12 mouse cellular contexts compared by ENCODE assay signal in the genomic region with DNA sequence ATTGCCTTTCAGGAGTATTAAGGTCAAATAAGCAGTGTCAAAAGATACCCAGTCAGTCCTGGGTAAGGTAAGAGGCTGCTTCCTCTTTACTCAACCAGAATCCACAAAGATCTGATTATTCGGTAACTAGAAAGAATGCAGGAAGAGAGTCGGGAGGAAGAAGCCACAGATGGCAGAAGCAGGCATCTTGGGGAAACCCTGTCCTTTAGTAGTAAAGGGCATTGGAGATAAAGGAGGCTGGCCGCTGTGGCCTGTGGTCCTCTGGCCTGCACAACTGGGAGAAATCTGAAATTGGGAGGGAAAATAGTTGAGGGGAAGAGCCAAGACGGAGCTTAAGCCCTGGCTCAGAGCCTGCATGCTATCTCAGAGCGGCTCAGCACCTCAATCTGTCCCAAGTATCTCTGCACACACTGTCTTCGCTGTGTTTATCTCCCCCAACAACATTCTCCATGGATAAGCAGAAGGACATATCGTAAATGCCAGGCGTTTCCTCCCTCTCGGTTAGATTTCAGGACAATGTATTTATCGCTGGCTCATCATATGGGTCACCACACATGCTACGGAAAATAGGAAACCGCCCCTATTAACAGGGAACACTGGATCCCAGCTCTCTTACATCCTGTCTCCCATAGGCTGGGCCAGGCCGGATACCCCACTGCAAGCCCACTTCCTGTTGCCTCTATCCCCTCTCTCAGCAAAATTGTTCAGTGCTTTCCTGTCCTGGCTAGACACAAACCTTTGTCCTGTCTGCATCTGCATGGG. TPM values are rescaled to one million over a fixed set of nuclear protein-coding genes. Genes with fewer than 3 reads are reported as not detected.
DNase-seq lines count a peak whose midpoint lies in the region; ATAC-seq and TF ChIP-seq lines count a peak whose summit lies in the region.
"Had no signal": no experiment of that assay in that cellular context is flagged by ENCODE, and none has a peak within 500 bp of the region (broad histone marks: within the 10 kb centered on the region; RNA-seq: fewer than 3 reads in every experiment).

No protein-coding gene starts in this region.

- H3K4me2 ChIP-seq in heart, embryonic 16.5 days (ENCODE audit: low read depth, low read length), result 0 out of 2 replicates have a peak overlapping the region, but pooled peaks have one; percentile 14
- no peak overlapping the region for H3K4me2 ChIP-seq in lung, embryonic 16.5 days (ENCODE audit: low read depth, low read length)

- no peak for DNase-seq in heart, adult 2 months
- DNase-seq in heart, postnatal 36 days, result no peak
- DNase-seq in MEL (ENCODE audit: low read depth, low spot score), result peak; percentile 83
- no peak for DNase-seq in left cerebral cortex, postnatal 25 days (ENCODE audit: low spot score in 2 of 2)
- DNase-seq in gastrocnemius, adult 18-20 months (ENCODE audit: low spot score), result no peak
- no peak for DNase-seq in spleen, adult 18-20 months
- DNase-seq: cerebellum, adult 9-11 months; left cerebral cortex, postnatal 4 days had no signal

- WGBS in heart, adult 2 months, result 28% methylated on average over 13 of the region's 13 CpGs
- 28% methylated on average over 13 of the region's 13 CpGs for WGBS in heart, embryonic 16.5 days
- 53% methylated on average over 13 of the region's 13 CpGs for WGBS in lung, embryonic 16.5 days

- peak overlapping the region; percentile 56 for H3K27ac ChIP-seq in heart, adult 2 months
- peak overlapping the region; percentile 50 for H3K27ac ChIP-seq in MEL (ENCODE audit: control insufficient read depth, low read depth, low read length)
- H3K27ac ChIP-seq in heart, embryonic 16.5 days (ENCODE audit: low read length), result peak overlapping the region; percentile 64
- H3K27ac ChIP-seq in lung, embryonic 16.5 days (ENCODE audit: low read length), result peak overlapping the region; percentile 75

- ATAC-seq in heart, embryonic 16.5 days (replicated peaks; ENCODE audit: extremely low read depth, insufficient read depth, low FRiP score), result peak; percentile 79
- peak; percentile 89 for ATAC-seq in lung, embryonic 16.5 days (ENCODE audit: low read depth)
- ATAC-seq: forebrain, embryonic 16.5 days; inflammation-experienced regulatory T-cells, adult 6 months had no signal

- no peaks in the 10 kb centered on the region for H3K9me3 ChIP-seq in MEL (replicated peaks; ENCODE audit: insufficient read depth, low read length)
- no peaks in the 10 kb centered on the region for H3K9me3 ChIP-seq in heart, embryonic 16.5 days (replicated peaks; ENCODE audit: control insufficient read depth, low read length)
- H3K9me3 ChIP-seq in lung, embryonic 16.5 days (ENCODE audit: control insufficient read depth, low read length), result no peaks in the 10 kb centered on the region

- TF ChIP-seq POLR2A in heart, adult 2 months (IDR thresholded peaks at IDR 0.05; ENCODE audit: insufficient read depth, low read depth, low read length), result 0 out of 2 replicates have a peak, but pooled peaks have one; percentile 9
- TF ChIP-seq POLR2A in MEL (IDR thresholded peaks at IDR 0.05; ENCODE audit: control insufficient read depth in 1 of 2, insufficient read depth in 1 of 2, low read depth in 1 of 2, low read length in 2 of 2, poor library complexity in 1 of 2), result no peak

- TF ChIP-seq RAD21 in MEL (IDR thresholded peaks at IDR 0.05; ENCODE audit: low read depth, low read length), result no peak

- no peak overlapping the region for H3K9ac ChIP-seq in heart, adult 2 months (ENCODE audit: low read depth, low read length)
- no peak overlapping the region for H3K9ac ChIP-seq in MEL (ENCODE audit: control insufficient read depth, low read depth, low read length, poor library complexity, severe bottlenecking)
- no peak overlapping the region for H3K9ac ChIP-seq in heart, embryonic 16.5 days (ENCODE audit: low read length)
- no peak overlapping the region for H3K9ac ChIP-seq in lung, embryonic 16.5 days (ENCODE audit: low read length)

- no peak overlapping the region for H3K4me3 ChIP-seq in heart, adult 2 months
- no peak overlapping the region for H3K4me3 ChIP-seq in MEL (ENCODE audit: control insufficient read depth in 1 of 2, insufficient read depth in 1 of 2, low read depth in 2 of 2, low read length in 2 of 2)
- no peak overlapping the region for H3K4me3 ChIP-seq in heart, embryonic 16.5 days (ENCODE audit: low read length)
- no peak overlapping the region for H3K4me3 ChIP-seq in lung, embryonic 16.5 days (ENCODE audit: low read length)

- no peaks in the 10 kb centered on the region for H3K36me3 ChIP-seq in heart, adult 2 months (ENCODE audit: control insufficient read depth, insufficient read depth, low read length)
- peaks cover 0 to 16% of the 10 kb centered on the region in 2 experiments; a peak in 2 of 4 replicates for H3K36me3 ChIP-seq in MEL (ENCODE audit: control insufficient read depth in 1 of 2, insufficient read depth in 2 of 2, low read length in 2 of 2)
- no peaks in the 10 kb centered on the region for H3K36me3 ChIP-seq in heart, embryonic 16.5 days (ENCODE audit: control insufficient read depth, insufficient read depth)
- no peaks in the 10 kb centered on the region for H3K36me3 ChIP-seq in lung, embryonic 16.5 days (ENCODE audit: control insufficient read depth, insufficient read depth, low read length)

- no peak for TF ChIP-seq EP300 in heart, adult 2 months (IDR thresholded peaks at IDR 0.05; ENCODE audit: insufficient read depth, low read depth, low read length)
- TF ChIP-seq EP300 in MEL (IDR thresholded peaks at IDR 0.05; ENCODE audit: low read depth in 1 of 2, low read length in 2 of 2), result peak; percentile 96

- no peak for TF ChIP-seq CTCF in heart, adult 2 months (IDR thresholded peaks at IDR 0.05)
- TF ChIP-seq CTCF in MEL (IDR thresholded peaks at IDR 0.05 in 2 of 3, conservative IDR thresholded peaks at IDR 0.05 in 1 of 3; ENCODE audit: control insufficient read depth in 1 of 3, insufficient read depth in 1 of 3, low read depth in 2 of 3, low read length in 3 of 3, poor library complexity in 1 of 3, severe bottlenecking in 1 of 3), result no peak

- H3K27me3 ChIP-seq in heart, adult 2 months (ENCODE audit: control insufficient read depth, insufficient read depth, low read length), result no peaks in the 10 kb centered on the region
- H3K27me3 ChIP-seq in MEL (ENCODE audit: control insufficient read depth in 1 of 2, insufficient read depth in 2 of 2, low read length in 2 of 2), result no peaks in the 10 kb centered on the region; a peak in 1 of 4 replicates
- no peaks in the 10 kb centered on the region for H3K27me3 ChIP-seq in heart, embryonic 16.5 days (ENCODE audit: control insufficient read depth, insufficient read depth, low read length)
- H3K27me3 ChIP-seq in lung, embryonic 16.5 days (ENCODE audit: control insufficient read depth, insufficient read depth, low read depth, low read length), result no peaks in the 10 kb centered on the region

- intact Hi-C loops in heart, adult 2 months (cut with DNase I), result no loop called here
- intact Hi-C loops in heart, postnatal 36 days (cut with DNase I), result no loop called here
- intact Hi-C loops in left cerebral cortex, postnatal 25 days (cut with DNase I), result no loop called here

- H3K4me1 ChIP-seq in heart, adult 2 months (ENCODE audit: control insufficient read depth, insufficient read depth, low read length), result peaks cover 11% of the 10 kb centered on the region
- peaks cover 8 to 24% of the 10 kb centered on the region in 2 experiments for H3K4me1 ChIP-seq in MEL (ENCODE audit: control insufficient read depth in 1 of 2, insufficient read depth in 2 of 2, low read length in 2 of 2)
- peaks cover 46% of the 10 kb centered on the region for H3K4me1 ChIP-seq in heart, embryonic 16.5 days (ENCODE audit: control insufficient read depth, insufficient read depth, low read length)
- H3K4me1 ChIP-seq in lung, embryonic 16.5 days (replicated peaks; ENCODE audit: control insufficient read depth, insufficient read depth, low read length), result peaks cover 19% of the 10 kb centered on the region

- H3K79me2 ChIP-seq in heart, adult 2 months (replicated peaks; ENCODE audit: control insufficient read depth, insufficient read depth, low read length), result no peaks in the 10 kb centered on the region
- H3K79me2 ChIP-seq in MEL (ENCODE audit: control insufficient read depth, insufficient read depth, low read length, poor library complexity), result no peaks in the 10 kb centered on the region

TF ChIP-seq in MEL, 35 proteins besides CTCF, POLR2A, EP300 and RAD21 (continues in another document):
- no peak for TF ChIP-seq KAT2A (conservative IDR thresholded peaks at IDR 0.05; ENCODE audit: low read depth, low read length)
- peak; percentile 68; the same call in 1 of the 2 replicates for TF ChIP-seq MAFK (IDR thresholded peaks at IDR 0.05; ENCODE audit: borderline replicate concordance, low read depth, low read length)
- no peak for TF ChIP-seq SMC3 (IDR thresholded peaks at IDR 0.05; ENCODE audit: low read depth, low read length)
- no peak; the same call in 1 of the 2 replicates for TF ChIP-seq MAX (IDR thresholded peaks at IDR 0.05; ENCODE audit: low read length)
- TF ChIP-seq E2F4 (IDR thresholded peaks at IDR 0.05; ENCODE audit: borderline replicate concordance, low read depth, low read length), result no peak
- peak; percentile 95 for TF ChIP-seq TAL1 (IDR thresholded peaks at IDR 0.05; ENCODE audit: low read length)
- TF ChIP-seq TBP (IDR thresholded peaks at IDR 0.05; ENCODE audit: low read depth, low read length), result no peak
- no peak for TF ChIP-seq NRF1 (IDR thresholded peaks at IDR 0.05; ENCODE audit: insufficient read depth, low read depth, low read length, poor library complexity, severe bottlenecking)
- peak; percentile 98 for TF ChIP-seq GATA1 (IDR thresholded peaks at IDR 0.05; ENCODE audit: low read depth, low read length)
- TF ChIP-seq MAZ (IDR thresholded peaks at IDR 0.05; ENCODE audit: low read depth, low read length), result no peak
- TF ChIP-seq ELF1 (IDR thresholded peaks at IDR 0.05; ENCODE audit: low read depth, low read length), result 0 out of 2 replicates have a peak, but pooled peaks have one; percentile 20
- TF ChIP-seq TCF12 (IDR thresholded peaks at IDR 0.05; ENCODE audit: low read depth, low read length), result peak; percentile 99
- TF ChIP-seq POLR2AphosphoS2 (IDR thresholded peaks at IDR 0.05; ENCODE audit: low read length), result peak; percentile 62; the same call in 1 of the 2 replicates
- TF ChIP-seq ZNF384 (IDR thresholded peaks at IDR 0.05; ENCODE audit: low read depth, low read length), result no peak

RNA-seq across cellular contexts. Expression of a gene that starts 14.3 kb away (rescaled TPM):
- 100 to 1,000 TPM; 359 to 430 TPM for total RNA-seq in heart, adult 2 months (2021)
- polyA plus RNA-seq in heart, adult 2 months (2012; rRNA removed), result 163 and 284 TPM in 2 replicates
- 100 to 1,000 TPM; 401 to 451 TPM for total RNA-seq in heart, postnatal 36 days (2021)
- not detected in 2 replicates for total RNA-seq in MEL (2012; rRNA removed)
- polyA plus RNA-seq in MEL (2012; ENCODE audit: insufficient read depth in 1 of 2, insufficient read length in 2 of 2, low read depth in 1 of 2, low replicate concordance in 2 of 2, missing spikeins in 1 of 2), result under 1 TPM in 1 of 2 experiments, not detected in 1; 0.06 TPM
- polyA plus RNA-seq in heart, embryonic 16.5 days (2015; fragmentation: Nextera tagmentation; extraction: Ambion mirVana), result 168 and 183 TPM in 2 replicates
- 65.8 and 66.7 TPM in 2 replicates for polyA plus RNA-seq in lung, embryonic 16.5 days (2015; fragmentation: Nextera tagmentation; extraction: Ambion mirVana)
- total RNA-seq in left cerebral cortex, postnatal 25 days (2021), result 1 to 10 TPM; 1.6 TPM
- 1 to 10 TPM; 3.8 to 3.9 TPM for total RNA-seq in gastrocnemius, adult 18-20 months (2021)

Comparison
In these comparisons a context has a peak if more than half of its experiments do, and no peak if none do; other contexts are left out.
1. RNA of a gene that starts 14.3 kb away (total RNA-seq): 401 to 451 TPM in heart, postnatal 36 days and 359 to 430 TPM in heart, adult 2 months; 3.8 to 3.9 TPM in gastrocnemius, adult 18-20 months, 1.6 TPM in left cerebral cortex, postnatal 25 days and not detected in MEL; every median in the first group is over 10 times any median in the second.
2. Peak in every context shown above with its lines, with median percentiles within 50 percentile points of each other: H3K27ac ChIP-seq.